Mouse (Mus musculus) hindbrain, embryonic 13.5 days (tissue): Measurements from ENCODE around the gene Tmem236. TPM values are rescaled to one million over a fixed set of nuclear protein-coding genes. Genes with fewer than 3 reads are reported as not detected.
"Not testable (repeated sequence)": the region's sequence is repeated elsewhere in the genome, so short reads cannot be mapped to it uniquely, and the experiment has no call there.

Experiments used
- ATAC-seq: fragments of 200-750 bp; cut with Nextera tagmentation; 2 replicates; pipeline ENCODE4 v1.8.0; 2017; ENCODE audit warnings: moderate TSS enrichment; ENCODE audit not compliant: low FRiP score
- H3K27ac ChIP-seq: fragments of 300-500 bp; sonication (generic); 2 replicates; pipeline ENCODE4 v1.5.1; 2015; ENCODE audit warnings: inconsistent platforms, mild to moderate bottlenecking, moderate library complexity
- H3K27me3 ChIP-seq: fragments of 300-500 bp; sonication (generic); 2 replicates; pipeline ENCODE4 v1.6.1; 2015; ENCODE audit warnings: mild to moderate bottlenecking, inconsistent platforms
- H3K36me3 ChIP-seq: fragments of 300-500 bp; sonication (generic); 2 replicates; pipeline ENCODE4 v1.6.1; 2015; ENCODE audit warnings: mild to moderate bottlenecking, inconsistent platforms
- H3K4me1 ChIP-seq: fragments of 300-500 bp; sonication (generic); replicated peaks from 2 replicates; pipeline ENCODE4 v1.6.1; 2015; ENCODE audit warnings: inconsistent platforms
- H3K4me2 ChIP-seq: fragments of 300-500 bp; sonication (generic); 2 replicates; pipeline ENCODE4 v1.6.1; 2015; ENCODE audit warnings: inconsistent platforms, mild to moderate bottlenecking, moderate library complexity
- H3K4me3 ChIP-seq: fragments of 300-500 bp; sonication (generic); 2 replicates; pipeline ENCODE4 v1.5.1; 2015; ENCODE audit warnings: mild to moderate bottlenecking, inconsistent platforms
- H3K9ac ChIP-seq: fragments of 300-500 bp; sonication (generic); 2 replicates; pipeline ENCODE4 v1.6.1; 2015; ENCODE audit warnings: mild to moderate bottlenecking, inconsistent platforms
- H3K9me3 ChIP-seq: fragments of 300-500 bp; sonication (generic); 2 replicates; pipeline ENCODE4 v1.6.1; 2016; ENCODE audit warnings: inconsistent platforms
- WGBS: fragments of 180-500 bp; shearing (Covaris S2); methylation state at CpG from one replicate; pipeline ENCODE4 v1.1.7; 2015; 5-methylcytosine and 5-hydroxymethylcytosine counted together
- polyA plus RNA-seq: library from polyadenylated mRNA; unstranded; fragments of >200 nt; fragmentation: Nextera tagmentation; extraction: Ambion mirVana; gene quantifications from 2 replicates; pipeline ENCODE4 v1.2.1, GENCODE M21; 2015

Tmem236 gene
- polyA plus RNA-seq, 1 experiment from 2014 or later: 0.06 TPM

- WGBS: 52% methylated on average over 2 of the region's 2 CpGs
- H3K36me3 ChIP-seq: no peaks in the 10 kb centered on the region
- ATAC-seq: no peak
- H3K9ac ChIP-seq: no peak overlapping the region
- no peak overlapping the region for H3K27ac ChIP-seq
- no peaks in the 10 kb centered on the region for H3K27me3 ChIP-seq
- H3K9me3 ChIP-seq: no peaks in the 10 kb centered on the region
- H3K4me1 ChIP-seq: no peaks in the 10 kb centered on the region
- H3K4me3 ChIP-seq: no peak overlapping the region
- no peak overlapping the region for H3K4me2 ChIP-seq
These were observed 25.3 kb downstream of the Tmem236 start for GRCm38 (mm10) chr2:14199621-14200020.

DNA sequence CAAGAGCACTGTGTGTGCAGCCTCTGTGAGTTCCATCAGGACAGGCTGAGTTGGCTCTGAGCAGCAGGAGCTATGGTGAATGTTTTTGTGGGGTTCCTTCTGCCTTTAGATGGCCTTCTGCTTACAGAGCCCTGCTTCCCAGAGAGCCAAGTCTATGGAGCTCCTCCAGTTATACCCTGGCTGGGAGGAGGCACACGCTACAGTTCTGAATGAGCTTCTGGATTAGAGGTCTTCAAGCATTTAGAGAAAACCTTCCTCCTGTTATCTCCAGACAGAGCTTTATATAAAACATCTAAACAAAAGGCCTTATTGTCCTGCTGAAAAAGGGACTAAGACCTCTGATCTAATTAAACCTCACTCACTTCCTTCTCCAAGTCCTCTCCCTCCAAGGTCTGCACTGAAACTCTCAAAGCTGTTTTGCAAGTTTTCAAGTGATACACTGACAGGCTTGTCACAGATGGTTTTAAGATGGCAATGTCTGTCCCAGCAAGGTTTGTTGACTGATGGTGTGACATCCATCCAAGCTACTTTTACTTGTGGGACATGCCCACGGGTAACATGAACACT is 26.6 kb downstream of the Tmem236 start:
- ATAC-seq, H3K4me1 ChIP-seq, H3K9ac ChIP-seq, H3K4me2 ChIP-seq, H3K27ac ChIP-seq, H3K9me3 ChIP-seq, H3K36me3 ChIP-seq, H3K27me3 ChIP-seq, H3K4me3 ChIP-seq: not testable (repeated sequence)
- 67% methylated on average over 1 of the region's 2 CpGs for WGBS

GRCm38 (mm10) chr2:14204308-14204707 is 30.0 kb downstream of the Tmem236 start:
- ATAC-seq: no peak
- Histone ChIP-seq H3K4me2 (no peak overlapping the region), H3K9ac (no peak overlapping the region), H3K27ac (no peak overlapping the region), H3K4me1 (no peaks in the 10 kb centered on the region), H3K27me3 (no peaks in the 10 kb centered on the region), H3K9me3 (no peaks in the 10 kb centered on the region), H3K4me3 (no peak overlapping the region), H3K36me3 (no peaks in the 10 kb centered on the region)
- WGBS: 82% methylated on average over 1 of the region's 1 CpGs

GRCm38 (mm10) chr2:14206798-14207197 is 32.5 kb downstream of the Tmem236 start:
- no peaks in the 10 kb centered on the region for H3K4me1 ChIP-seq
- no peak overlapping the region for H3K4me3 ChIP-seq
- H3K9me3 ChIP-seq: no peaks in the 10 kb centered on the region
- H3K9ac ChIP-seq: no peak overlapping the region
- no peaks in the 10 kb centered on the region for H3K36me3 ChIP-seq
- H3K4me2 ChIP-seq: no peak overlapping the region
- no peak for ATAC-seq
- 80% methylated on average over 4 of the region's 4 CpGs for WGBS
- no peaks in the 10 kb centered on the region for H3K27me3 ChIP-seq
- H3K27ac ChIP-seq: no peak overlapping the region

- Histone ChIP-seq H3K4me1 (peaks cover 5% of the 10 kb centered on the region; the same call in 1 of the 2 replicates), H3K9ac (no peak overlapping the region), H3K27ac (no peak overlapping the region), H3K36me3 (no peaks in the 10 kb centered on the region), H3K27me3 (no peaks in the 10 kb centered on the region), H3K4me2 (no peak overlapping the region), H3K4me3 (no peak overlapping the region), H3K9me3 (no peaks in the 10 kb centered on the region)
- no peak for ATAC-seq
- WGBS: 95% methylated on average over 1 of the region's 1 CpGs
These were observed 36.4 kb downstream of the Tmem236 start for GRCm38 (mm10) chr2:14210731-14211130.

DNA sequence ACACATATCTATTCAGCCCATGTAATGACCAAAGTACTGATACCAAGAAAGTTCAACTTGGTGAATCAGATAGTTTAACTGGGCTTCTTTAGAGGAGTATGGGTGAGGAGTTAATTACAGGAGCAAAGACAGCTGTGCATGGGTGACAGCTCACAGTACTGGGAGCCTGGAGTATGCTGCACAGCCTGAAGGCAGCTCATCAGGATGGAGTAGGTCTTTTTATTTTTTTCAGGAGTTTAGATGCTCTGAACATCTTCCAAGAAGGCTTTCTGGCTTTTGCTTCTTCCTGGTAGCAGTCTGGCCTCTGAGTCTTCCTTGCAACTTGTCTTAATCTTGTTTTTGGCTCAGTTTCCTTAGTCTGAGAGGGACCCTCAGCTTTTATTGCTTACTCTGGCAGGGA is 37.3 kb downstream of the Tmem236 start:
- Histone ChIP-seq H3K9ac (no peak overlapping the region), H3K27ac (no peak overlapping the region), H3K27me3 (no peaks in the 10 kb centered on the region), H3K4me1 (peaks cover 5% of the 10 kb centered on the region; the same call in 1 of the 2 replicates), H3K4me2 (no peak overlapping the region), H3K36me3 (no peaks in the 10 kb centered on the region), H3K9me3 (no peaks in the 10 kb centered on the region), H3K4me3 (no peak overlapping the region)
- ATAC-seq: no peak

DNA sequence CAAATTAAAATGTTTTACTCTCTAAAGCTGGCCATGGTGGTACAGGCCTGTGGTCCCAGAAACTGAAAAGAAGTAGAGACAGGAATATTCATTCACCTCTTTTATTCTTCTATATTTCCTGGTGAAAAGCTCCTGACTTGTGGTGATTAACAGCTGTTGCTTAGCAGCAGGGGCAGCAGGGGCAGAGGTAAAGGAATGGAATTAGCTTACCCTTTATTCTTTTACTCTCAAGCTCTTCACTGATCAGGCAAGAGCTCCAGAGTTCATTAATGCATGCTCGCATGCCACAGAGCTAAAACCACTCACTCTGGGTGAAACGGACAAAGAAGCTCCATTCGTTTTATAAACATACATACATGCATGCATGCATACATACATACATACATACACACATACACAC is 40.4 kb downstream of the Tmem236 start:
- Histone ChIP-seq H3K36me3 (no peaks in the 10 kb centered on the region), H3K27me3 (no peaks in the 10 kb centered on the region), H3K4me2 (no peak overlapping the region), H3K9me3 (no peaks in the 10 kb centered on the region), H3K27ac (no peak overlapping the region), H3K4me3 (no peak overlapping the region), H3K4me1 (peaks cover 5% of the 10 kb centered on the region; the same call in 1 of the 2 replicates), H3K9ac (no peak overlapping the region)
- no peak for ATAC-seq
- WGBS: 16% methylated on average over 3 of the region's 3 CpGs

DNA sequence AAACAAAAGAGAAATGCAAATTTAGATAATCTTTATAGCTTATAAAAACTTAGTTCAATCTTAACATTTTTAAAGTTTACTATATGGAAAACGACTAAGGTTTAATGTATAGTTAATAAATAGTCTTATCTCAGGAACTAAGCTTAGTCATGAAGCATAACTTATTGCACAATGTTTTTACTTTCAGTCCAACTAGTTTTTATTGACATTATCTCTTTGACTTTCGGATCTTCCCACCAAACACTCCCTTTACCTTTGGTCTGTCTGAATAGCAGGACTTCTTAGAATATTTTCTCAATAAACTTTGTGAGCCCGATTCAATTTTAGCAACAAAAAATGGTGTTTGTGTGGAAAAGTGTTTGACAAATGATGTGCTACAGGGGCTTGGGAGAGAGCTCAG is 42.3 kb downstream of the Tmem236 start:
- no peak for ATAC-seq
- H3K36me3 ChIP-seq: no peaks in the 10 kb centered on the region
- 80% methylated on average over 3 of the region's 3 CpGs for WGBS
- H3K9me3 ChIP-seq: no peaks in the 10 kb centered on the region
- no peak overlapping the region for H3K9ac ChIP-seq
- peaks cover 5% of the 10 kb centered on the region; the same call in 1 of the 2 replicates for H3K4me1 ChIP-seq
- H3K27me3 ChIP-seq: no peaks in the 10 kb centered on the region
- H3K27ac ChIP-seq: no peak overlapping the region
- H3K4me2 ChIP-seq: no peak overlapping the region
- H3K4me3 ChIP-seq: no peak overlapping the region

DNA sequence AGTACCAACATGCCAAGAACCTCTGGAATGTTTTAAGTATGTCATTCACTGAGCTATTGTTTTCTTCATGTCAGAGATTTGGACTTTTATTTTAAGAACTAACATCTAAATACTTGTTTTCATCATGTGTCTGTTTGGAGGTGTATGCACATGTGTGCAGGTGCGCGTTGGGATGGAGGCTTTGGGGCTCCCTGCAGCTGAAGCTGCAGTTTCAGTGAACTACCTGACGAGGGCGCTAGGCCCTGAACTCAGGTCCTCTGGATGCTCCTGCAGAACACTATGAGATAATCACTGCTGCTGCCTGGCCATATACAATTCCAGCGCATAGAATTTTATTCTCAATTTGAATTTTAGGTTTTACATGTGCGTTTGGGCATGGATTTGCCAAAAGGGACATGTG is 43.8 kb downstream of the Tmem236 start:
- Histone ChIP-seq H3K4me2 (no peak overlapping the region), H3K9ac (no peak overlapping the region), H3K36me3 (no peaks in the 10 kb centered on the region), H3K4me1 (peaks cover 5% of the 10 kb centered on the region; the same call in 1 of the 2 replicates), H3K27me3 (no peaks in the 10 kb centered on the region), H3K9me3 (no peaks in the 10 kb centered on the region), H3K4me3 (no peak overlapping the region), H3K27ac (no peak overlapping the region)
- ATAC-seq: no peak
- WGBS: 83% methylated on average over 6 of the region's 6 CpGs

DNA sequence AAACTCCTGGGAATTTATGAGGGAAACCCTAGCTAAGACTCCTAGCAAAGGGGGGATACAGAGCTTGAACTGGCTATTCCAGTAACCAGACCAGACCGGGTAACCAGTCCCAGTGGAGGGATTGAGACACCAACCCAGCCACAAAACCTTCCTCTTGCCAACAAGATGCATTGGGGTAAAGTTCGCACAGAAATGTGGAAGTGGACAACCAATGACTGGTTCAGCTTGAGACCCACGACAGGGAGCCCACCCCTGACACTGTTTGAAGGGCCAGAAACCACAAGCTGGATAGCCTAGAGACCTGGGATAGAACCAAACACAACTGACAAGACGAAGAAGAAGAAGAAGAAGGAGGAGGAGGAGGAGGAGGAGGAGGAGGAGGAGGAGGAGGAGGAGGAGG is 50.1 kb downstream of the Tmem236 start:
- H3K4me2 ChIP-seq: no peak overlapping the region
- no peak for ATAC-seq
- WGBS: 87% methylated on average over 3 of the region's 4 CpGs
- no peaks in the 10 kb centered on the region for H3K36me3 ChIP-seq
- H3K9ac ChIP-seq: no peak overlapping the region
- H3K4me3 ChIP-seq: no peak overlapping the region
- H3K27me3 ChIP-seq: no peaks in the 10 kb centered on the region
- no peaks in the 10 kb centered on the region for H3K4me1 ChIP-seq
- H3K27ac ChIP-seq: no peak overlapping the region
- H3K9me3 ChIP-seq: no peaks in the 10 kb centered on the region

DNA sequence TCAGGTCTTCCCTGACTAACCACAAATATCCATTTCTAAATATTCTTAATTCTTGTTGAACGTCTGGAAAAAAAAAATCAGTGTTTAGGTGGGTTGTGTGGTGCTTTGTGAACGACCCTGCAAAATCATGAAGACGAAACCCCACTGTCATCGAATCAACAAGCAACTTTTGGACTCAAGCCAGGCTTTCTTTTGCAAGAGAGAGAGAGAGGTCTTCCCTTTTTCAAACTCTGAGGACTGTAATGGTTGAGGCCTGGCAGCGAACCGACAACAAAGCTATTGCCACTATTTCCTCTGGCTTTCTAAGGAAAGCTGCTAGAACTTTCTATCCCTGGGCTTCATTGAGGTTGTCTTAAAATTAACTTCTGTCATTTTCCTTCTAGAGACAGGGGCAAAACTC is 54.2 kb downstream of the Tmem236 start:
- H3K9me3 ChIP-seq: no peaks in the 10 kb centered on the region
- H3K27ac ChIP-seq: no peak overlapping the region
- H3K4me1 ChIP-seq: no peaks in the 10 kb centered on the region
- no peaks in the 10 kb centered on the region for H3K27me3 ChIP-seq
- H3K36me3 ChIP-seq: no peaks in the 10 kb centered on the region
- no peak overlapping the region for H3K4me3 ChIP-seq
- ATAC-seq: no peak
- H3K4me2 ChIP-seq: no peak overlapping the region
- 78% methylated on average over 6 of the region's 6 CpGs for WGBS
- no peak overlapping the region for H3K9ac ChIP-seq

DNA sequence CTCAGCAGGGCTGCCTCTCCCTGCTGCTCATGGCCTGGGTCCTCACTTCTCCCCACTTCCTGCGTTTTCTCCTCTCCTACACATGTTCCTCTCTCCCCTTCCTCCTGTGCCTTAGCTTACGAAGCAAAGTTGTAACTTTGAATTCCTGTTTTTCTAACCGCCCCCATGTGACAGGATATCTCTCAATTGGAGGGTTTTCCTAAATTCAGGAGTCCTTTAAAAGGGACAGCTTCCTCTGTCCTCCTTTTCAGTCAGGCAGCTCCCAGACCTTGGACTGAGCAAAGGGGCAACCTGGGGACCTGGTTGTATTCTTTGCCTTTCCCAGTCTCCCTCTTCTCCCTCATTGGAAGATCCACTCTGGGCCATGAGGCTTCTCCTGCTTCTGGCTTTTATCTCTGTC is 54.8 kb downstream of the Tmem236 start, which contains the start of gene Mrc1:
TSS of gene Mrc1 (plus strand) at position 244 of the 400 bp plus-strand sequence.
- no peak within 1 kb of the TSS for H3K4me2 ChIP-seq
- 73% methylated on average over 3 of the region's 3 CpGs for WGBS
- no peaks in the 10 kb centered on the region for H3K4me1 ChIP-seq
- no peak within 1 kb of the TSS for H3K27ac ChIP-seq
- no peak within 1 kb of the TSS for H3K4me3 ChIP-seq
- no peak for ATAC-seq
- no peaks in the 10 kb centered on the region for H3K9me3 ChIP-seq
- H3K36me3 ChIP-seq: no peaks in the 10 kb centered on the region
- no peaks in the 10 kb centered on the region for H3K27me3 ChIP-seq
- no peak within 1 kb of the TSS for H3K9ac ChIP-seq

DNA sequence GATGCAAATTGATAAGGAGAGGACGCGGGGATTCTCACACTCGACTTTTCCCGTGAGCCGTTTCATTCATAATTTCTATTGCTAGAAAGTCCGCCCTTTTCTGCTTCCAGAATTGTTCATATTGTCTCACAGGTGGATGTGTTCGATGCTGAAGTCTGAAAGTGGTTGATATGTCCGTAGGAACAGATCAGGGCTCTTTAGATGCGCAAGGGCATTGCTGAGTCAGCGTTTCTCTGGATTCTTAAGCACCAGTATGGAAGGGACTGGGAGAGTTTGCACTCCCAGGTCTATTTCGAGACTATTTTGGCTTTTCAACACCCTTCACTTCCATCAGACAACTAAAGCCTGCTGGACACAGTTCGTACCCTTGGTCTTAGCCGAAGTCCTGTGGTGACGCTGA is 55.7 kb downstream of the Tmem236 start:
- ATAC-seq: no peak
- no peak overlapping the region for H3K9ac ChIP-seq
- H3K4me1 ChIP-seq: no peaks in the 10 kb centered on the region
- 92% methylated on average over 14 of the region's 14 CpGs for WGBS
- no peak overlapping the region for H3K4me3 ChIP-seq
- no peak overlapping the region for H3K4me2 ChIP-seq
- no peaks in the 10 kb centered on the region for H3K36me3 ChIP-seq
- no peaks in the 10 kb centered on the region for H3K27me3 ChIP-seq
- H3K27ac ChIP-seq: no peak overlapping the region
- H3K9me3 ChIP-seq: no peaks in the 10 kb centered on the region
